Mouse (Mus musculus) gastrocnemius, postnatal 4 days (tissue): ENCODE data around the gene Gm10160. TPM values are rescaled to one million over a fixed set of nuclear protein-coding genes. Genes with fewer than 3 reads are reported as not detected.

Experiments used
- DNase-seq, 2 experiments: peaks; one replicate each; pipeline ENCODE4 v3.0.0; 2021 to 2022; ENCODE audit warnings: low spot score in 2 of 2, mixed read lengths in 2 of 2
- long read RNA-seq, 2 experiments: library from polyadenylated mRNA; stranded (forward); transcript quantifications; one replicate each; pipeline ENCODE4 v2.0.0; 2021
- total RNA-seq, 2 experiments: library from RNA; stranded (reverse); gene quantifications; 2 replicates each; pipeline ENCODE4 v1.2.3; 2021

Gene Gm10160
- not detected for total RNA-seq
- long read RNA-seq, experiment 1 = 0 reads
- long read RNA-seq, experiment 2 = 0 reads

DNA sequence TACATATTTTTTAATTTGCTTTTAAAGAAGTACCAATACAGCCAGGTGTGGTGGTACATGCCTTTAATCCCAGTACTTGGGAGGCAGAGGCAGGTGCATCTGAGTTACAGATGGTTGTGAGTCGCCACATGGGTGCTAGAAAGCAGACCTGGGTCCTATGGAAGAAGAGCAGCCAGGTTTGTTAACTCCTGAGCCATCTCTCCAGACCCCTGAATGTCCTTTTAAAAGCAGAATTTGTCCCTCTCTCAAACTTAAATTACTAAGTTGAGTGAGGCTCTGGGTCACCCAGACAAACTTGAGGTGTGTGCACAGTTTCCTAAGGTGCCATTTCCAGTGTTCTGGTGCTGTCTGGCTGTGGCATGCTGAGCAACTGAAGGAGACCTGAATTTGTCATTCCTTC, at the start of gene Gm10160:
Gm10160 (minus strand) TSS at position 101 of the 400 bp plus-strand sequence.
- no peak for DNase-seq

DNA sequence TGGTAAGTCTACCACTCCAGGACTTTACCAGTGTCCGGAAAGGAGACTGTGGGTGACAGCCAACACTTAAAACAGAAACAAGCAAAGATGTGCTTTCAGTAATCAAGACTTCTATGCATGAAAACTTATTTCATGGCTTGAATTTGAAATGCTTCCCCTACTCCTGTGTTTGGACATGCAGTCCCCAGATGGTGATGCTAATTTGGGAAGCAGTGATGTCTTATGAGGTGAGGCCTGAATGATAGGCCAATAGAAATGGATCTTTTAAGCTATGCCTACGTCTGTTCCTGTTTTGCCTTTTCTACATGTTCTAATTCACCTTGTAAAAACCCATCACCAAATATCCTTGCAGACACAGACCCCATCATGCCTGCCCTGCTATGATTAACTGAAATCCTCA, 49.3 kb upstream of the Gm10160 start:
- no peak for DNase-seq

DNA sequence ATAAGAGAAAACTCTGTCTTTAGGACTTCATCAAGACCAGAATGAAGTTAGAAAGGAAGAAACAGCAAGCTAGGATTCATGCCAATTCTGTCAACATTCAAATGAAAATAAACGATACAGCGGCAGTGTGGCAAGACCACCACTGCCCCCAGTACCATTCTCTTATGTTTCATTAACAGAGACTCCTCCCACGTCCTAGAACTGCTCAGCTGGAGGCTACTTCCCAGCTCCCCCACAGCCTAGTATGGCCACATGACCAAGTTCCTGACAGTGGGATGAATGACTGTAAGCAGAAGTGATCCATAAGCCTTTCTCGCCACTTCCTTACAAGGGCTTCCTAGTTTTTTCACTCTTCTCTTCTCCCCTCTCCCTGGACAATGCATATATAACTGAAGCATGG, 48.5 kb upstream of the Gm10160 start:
- DNase-seq = no peak

DNA sequence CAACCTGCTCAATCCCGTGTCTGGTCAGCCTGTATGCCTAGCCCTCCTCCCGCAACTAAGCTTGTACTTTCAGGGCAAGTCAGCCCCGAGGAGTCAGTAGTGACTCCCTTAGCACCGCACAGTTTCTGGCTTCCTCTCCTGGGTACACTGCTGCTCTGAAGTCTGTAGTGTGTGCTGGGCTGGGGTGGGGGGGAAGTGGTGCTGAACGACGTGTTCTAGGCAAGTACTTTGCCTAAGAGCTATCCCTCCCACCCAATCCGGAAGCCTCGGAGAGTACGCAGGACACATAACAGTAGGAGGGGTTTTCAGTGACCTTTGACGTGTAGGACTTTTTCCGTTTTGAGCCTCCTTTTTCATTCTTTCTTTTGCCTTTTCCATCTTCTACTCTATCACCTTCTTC, 43.8 kb upstream of the Gm10160 start:
- no peak for DNase-seq

DNA sequence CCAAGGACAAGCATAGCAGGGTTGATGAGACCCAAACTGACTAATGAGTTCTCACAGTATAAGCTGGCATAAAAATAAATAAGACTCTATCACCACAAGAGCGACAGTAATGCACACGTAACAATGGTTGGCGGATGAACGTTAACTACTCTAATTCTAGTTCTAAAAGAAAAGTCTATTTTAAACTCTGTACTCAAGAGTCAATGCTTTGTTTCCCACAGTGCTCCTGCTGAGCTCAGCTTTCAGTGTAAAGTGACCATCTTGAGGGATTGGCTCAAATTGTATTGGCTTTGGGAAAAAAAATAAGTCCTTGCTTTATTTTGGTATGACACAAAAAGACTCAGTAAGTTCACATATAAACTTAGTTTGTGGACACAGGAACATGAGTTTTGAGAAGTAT, 29.5 kb upstream of the Gm10160 start:
- DNase-seq = no peak

DNA sequence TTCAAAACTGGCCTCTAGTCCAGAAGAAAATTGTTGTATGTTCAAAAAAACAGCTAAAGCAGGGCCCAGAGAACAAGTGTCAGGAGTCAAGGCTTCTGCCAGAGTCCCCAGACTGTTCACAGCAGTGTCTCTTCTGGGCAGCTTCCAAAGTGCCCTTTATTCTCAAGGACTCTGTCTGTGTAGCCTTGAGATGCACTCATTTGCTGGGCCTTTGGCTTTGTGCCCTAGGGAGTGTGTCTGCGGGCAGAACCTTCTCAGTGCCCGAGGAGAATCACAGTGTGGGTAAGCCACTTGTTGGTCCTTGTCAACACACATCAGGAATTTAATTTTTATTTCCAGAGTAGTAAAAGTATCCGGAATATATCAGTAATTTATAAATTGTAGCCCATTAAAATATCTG, 26.0 kb upstream of the Gm10160 start:
- no peak for DNase-seq

DNA sequence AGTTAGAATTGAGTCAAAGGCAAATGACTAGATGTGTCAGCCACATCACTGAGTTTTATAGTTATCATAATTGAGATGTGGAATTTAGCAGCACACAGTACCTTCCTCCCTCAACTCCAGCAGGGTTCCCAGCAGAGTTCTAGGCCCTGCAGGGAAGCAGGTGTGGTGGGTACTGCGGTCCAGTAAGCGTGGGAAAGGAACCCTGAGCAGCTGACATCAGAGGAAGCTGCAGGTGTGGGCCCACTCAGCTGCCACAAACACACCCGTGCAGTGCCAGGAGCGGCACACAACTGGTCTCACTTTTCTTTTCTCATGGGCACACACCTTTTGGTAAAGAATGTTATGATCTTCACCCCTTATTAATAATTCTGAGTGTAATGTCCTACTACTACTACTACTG, 25.2 kb upstream of the Gm10160 start:
- no peak for DNase-seq

DNA sequence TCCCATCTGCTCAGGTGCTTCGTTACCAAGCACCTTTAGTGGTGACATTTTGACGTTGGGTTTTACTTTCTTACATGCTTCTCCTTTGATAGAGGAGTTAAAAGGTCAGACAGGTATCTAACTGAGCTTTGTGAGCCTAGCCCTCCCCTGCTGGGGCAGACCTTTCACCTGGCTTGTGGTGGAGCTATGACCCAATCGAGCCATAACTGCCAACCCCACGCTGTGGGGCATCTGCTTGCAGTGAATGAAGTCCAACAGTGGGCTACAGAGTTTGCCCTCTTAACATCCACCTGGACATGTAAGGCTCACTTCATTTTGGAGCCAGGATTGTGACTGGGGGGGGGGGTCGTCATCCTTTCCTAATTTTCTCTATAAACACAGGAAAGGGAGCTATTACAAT, 24.7 kb upstream of the Gm10160 start:
- DNase-seq = no peak

DNA sequence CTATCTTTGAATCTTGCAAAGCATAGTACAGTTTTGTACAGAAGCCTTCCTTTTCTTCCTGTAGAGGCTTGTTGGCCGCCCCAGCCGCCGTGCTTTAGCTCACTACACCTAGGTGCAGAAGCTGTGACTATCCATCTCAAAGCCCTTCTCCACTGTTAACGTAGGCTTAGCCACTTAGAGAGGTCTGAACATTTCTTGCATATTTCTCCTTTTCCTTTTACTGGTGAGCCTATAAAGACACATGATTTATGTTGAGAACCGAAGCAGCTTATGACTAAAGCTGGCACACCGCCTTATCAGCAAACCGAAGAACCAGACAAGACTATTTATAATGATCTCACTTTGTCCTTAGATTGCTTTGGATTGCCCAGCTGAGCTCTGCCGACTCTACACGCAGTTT, 19.8 kb upstream of the Gm10160 start:
- no peak for DNase-seq

DNA sequence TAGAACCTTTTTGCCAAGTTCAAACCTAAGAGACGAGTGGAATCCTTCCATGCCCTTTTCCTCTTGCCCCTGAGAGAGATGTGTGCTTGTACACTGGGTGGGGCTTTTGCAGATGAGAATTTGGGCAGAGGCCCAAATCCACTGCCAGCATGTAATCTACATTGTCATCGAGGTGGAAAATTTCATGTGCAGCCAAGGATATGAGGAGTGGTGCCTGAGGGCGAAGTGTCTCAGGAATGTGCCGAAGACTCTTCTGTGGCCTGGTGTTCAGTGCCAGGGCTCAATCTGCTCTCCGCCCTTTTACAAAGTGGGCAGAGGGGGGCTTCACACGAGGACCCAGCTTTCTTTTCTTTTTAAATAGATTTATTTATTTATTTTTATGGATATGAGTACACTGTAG, 19.0 kb upstream of the Gm10160 start:
- DNase-seq = no peak

DNA sequence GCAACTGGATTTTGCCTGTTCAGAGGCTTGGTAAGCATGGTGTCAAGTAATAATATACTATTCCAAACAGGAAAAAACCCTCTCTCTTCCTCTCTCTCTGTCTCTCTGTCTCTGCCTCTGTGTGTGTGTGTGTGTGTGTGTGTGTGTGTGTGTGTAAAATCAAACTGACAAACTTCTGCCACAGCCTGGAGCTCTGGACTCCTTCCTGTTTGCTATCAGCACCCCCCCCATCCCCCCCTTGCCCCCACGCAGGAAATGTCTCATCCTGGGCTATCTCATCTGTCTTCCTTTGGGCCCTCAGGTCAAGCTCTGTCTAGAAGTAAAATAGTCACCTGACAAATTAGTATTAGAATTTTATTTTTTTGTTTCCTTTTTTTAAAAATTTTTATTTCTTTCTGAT, 18.2 kb upstream of the Gm10160 start:
- DNase-seq = no peak

DNA sequence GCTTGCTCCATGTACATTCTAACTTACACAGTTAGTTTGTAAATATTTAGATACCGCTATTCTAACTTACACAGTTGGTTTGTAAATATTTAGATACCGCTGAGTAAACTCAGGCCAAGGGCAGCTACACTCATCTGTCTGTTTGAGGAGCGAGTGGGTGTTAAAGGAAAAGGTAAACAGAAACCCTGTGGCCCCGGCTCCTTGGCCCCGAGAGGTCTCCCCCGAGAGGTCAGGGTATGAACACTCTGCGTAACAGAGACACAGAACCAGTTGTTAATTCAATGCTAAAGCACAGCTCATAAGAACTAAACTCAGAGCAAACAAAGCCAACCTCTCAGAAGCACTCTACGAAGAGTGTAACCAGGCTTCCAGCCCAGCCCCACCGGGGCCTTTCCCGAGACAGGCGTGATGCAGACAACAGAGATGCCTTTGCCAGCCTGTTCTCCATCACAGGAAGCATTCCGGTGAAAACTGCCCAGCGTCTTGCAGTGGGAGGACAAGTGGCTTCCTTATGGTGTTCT, 17.0 kb upstream of the Gm10160 start:
- peak in 1 of 2 experiments; percentile 14 for DNase-seq

DNA sequence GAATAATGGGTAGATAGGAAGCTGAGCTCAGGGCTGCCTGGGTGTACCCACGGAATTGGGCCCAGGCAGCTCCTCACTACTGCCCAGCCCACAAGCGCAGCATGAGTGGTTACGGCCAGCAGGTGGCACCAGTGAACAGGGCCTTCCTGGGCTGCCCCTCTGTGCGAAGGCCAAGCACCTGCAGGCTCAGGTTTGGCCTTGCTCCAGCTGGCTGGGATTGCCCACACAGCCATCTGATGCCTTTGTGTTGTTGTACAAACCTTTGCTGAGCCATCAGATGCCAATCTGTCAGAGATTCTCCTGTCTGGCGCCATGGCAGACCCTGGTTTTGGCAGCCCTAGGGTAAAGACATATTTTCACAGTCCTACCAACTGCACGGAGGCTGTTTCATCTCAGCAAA, 12.6 kb upstream of the Gm10160 start:
- peak; percentile 37 to 65 for DNase-seq

DNA sequence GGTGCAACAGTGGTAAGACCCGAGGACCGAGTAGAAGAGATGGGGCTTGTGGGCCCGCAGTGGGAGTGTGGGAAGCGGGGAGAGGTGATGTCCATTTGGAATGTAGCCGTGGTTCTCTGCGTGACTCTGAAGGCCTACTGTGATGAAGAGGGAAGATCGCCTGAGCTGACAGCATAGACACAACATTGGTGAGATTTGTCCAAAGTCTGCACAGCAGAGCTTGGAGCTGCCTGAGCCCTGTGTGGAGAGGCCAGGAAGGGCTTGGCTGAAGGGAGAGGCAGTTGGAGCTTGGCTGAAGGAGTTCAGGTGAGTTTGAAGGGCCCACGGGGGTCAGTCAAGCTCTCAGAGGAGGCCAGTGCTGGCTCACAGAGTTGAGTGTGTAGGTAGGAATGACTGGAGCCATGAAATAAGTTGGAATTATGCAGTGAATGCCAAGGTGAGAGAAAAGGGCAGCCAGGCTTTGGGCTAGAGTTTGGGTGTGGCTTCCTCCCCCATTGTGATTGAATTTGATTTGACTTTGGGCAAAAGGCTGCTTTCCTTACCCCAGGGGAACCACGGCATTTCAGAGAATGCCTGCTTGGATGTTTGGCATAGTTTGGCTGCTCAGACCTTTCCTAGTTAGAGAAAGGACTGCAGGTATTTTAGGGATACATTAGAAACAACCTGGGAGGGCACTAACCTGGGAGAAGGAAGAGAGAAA, 11.8 kb upstream of the Gm10160 start:
- peak in 1 of 2 experiments; percentile 9 for DNase-seq

DNA sequence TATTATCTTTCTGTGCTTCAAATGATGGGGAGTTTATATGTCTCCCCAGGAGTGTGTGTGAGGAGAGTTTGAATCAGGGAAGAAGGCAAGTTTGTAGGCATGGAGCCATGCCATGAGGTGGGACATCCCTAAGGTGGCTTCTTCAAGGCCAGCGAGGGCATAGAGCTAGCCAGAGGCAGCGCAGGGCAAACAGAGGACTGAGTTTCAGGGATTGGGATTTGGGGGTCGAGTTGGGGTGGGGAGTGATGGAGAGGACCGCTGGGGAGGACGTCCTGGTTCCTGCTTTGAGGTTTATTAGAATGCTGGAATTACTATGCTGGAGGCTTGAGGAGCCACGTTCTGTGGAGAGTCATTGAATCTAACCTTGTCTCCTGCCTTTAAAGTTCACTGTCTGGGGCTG, 10.3 kb upstream of the Gm10160 start:
- DNase-seq = no peak

DNA sequence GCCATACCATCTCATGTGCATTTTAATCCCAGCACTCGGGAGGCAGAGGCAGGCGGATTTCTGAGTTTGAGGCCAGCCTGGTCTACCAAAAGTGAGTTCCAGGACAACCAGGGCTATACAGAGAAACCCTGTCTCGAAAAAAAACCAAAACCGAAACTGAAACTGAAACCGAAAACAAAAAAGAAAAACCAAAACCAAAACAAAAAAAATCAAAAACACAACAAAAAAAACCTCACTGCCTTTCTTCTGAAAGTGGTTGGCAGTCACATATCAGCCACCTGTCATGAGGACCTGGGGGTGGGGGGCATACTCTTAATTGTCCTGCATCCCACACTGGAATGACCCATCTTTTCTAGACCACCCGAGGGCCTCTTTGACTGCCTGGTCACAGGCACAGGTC, 9.0 kb upstream of the Gm10160 start:
- no peak for DNase-seq

DNA sequence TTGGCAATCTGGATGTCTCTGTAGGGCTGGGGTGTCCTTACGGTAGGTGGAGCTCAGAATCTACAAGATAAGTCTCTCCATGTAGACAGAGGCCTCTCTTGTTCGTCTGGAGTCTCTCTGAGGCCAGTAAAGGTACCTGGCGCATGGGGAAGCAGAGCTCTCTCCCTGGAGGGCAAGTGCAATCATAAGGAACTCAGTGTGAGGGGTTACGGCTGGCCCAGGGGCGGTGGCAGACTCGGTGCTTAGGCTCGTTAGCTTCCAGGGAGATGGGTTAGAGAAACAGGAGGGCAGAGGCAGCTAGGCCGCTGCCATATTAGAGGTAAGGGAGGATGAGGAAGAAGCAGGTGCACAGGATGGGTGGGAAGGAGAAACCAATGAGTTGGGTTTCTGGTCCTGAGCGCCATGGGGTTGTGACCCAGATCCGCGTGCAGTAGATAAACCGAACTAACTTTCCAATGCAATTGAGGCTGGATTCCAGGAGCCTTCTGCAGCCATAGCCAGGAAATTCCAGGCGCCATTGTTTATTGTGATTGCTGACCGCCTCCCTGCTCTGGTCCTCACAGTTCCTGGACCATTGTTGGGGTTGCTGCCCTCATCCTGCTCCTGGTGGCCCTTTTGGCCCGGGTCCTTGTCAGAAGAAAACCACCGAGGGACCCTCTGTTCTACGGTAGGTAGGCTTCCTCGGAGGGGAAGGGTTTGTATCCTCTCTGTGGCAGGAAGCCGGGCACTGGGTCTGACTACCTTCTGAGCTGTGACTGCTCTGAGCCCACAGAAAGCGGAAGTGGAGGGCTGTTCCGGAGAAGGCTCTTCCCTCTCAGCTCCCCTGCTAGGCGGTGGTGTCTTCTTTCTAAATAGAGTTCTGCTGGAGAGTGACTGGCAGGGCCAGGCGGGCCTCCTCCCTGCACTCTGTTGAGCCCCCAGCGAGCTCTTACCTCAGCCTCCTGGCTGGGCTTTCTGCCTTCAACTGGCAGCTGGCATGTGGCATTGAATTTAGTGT, 7.3 kb upstream of the Gm10160 start:
- peak in 1 of 2 experiments; percentile 36 for DNase-seq

DNA sequence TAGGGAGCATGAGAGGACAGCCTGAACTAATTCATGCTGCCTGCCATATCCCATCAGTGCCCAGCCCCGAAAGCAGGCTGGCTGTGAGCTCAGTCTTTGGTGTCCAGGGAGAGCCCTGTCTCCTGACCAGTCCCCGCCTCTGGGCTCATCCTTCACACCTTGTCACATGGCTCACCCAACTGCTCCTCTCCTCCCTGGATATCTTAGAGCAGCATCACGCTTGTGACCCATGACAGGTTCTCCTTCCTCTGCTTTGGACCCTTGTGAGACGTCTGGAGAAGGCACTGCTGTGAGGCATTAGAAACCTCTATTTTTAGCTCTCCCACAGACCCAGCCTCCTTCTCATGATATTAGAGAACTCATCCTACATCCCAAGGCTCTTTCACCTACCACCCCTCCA, 6.3 kb upstream of the Gm10160 start:
- DNase-seq = no peak

DNA sequence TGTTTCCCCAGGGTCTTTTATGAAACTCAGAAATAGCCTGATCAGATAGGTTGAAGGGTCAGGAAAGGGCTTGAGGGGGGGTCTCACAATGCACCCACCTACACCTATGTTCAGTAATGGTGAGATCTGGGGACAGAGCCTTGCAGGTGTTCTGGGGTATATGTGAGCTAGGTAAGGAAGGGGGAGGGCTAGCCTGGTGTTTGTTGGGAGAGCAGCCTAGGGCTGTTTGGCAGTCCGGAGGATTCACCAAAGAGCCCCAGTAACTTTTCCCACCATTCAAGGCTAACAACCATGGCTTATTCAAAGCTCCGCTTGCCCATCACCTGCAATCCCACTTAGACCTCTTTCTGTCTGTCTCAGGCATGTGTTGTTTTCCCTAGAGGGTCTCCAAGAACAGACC, 5.9 kb upstream of the Gm10160 start:
- DNase-seq = no peak

DNA sequence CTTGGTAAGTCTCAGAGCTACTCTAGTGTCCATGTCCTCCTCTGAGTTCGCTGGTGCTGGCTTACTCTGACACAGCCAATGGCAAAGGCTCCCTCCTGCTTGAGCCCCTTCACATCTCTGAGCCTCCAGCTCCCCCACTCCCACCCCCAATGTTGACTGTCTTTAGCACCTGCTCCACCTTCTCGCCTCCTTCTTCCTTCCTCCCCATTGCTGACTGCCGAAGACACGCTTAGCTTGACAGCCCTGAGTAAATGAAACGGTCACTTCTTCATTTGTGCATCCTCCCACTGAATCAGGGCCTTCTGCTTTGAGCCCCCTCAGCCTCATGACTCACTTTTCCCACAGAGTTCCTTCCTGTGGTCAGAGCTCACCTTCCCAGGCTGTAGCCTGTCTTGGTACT, 5.4 kb upstream of the Gm10160 start:
- no peak for DNase-seq

DNA sequence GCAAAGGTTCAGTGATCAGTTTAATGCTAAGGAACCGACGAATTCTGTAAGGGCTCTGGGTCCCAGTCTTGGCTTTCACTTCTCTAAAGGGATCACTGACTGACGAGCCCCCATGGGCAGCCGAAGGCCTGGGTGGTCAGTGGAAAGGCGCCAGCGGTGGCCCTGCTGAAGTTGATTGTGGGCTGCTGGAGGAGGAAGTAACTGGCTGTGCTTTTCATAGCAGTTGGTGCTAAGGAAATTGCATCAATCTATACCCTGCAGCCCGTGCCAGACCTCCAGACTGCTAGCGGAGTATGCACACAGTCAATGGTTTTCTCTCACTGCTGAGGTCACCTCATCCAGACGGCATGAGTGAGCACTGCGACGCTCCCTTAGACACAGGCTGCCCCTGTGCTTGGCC, 4.5 kb upstream of the Gm10160 start:
- no peak for DNase-seq
